Mouse (Mus musculus) fibroblast of lung, adult 2 months (primary cell): ENCODE results near the gene Large2.

ENCODE experiments used
- DNase-seq: peaks from one replicate; pipeline ENCODE4 v3.0.0-alpha.2; 2011; ENCODE audit warnings: low read depth

Large2 gene

GRCm38 (mm10) chr2:92327601-92328000 lies 47.1 kb downstream of the Large2 start:
- no peak for DNase-seq

GRCm38 (mm10) chr2:92326221-92326620 lies 48.4 kb downstream of the Large2 start:
- DNase-seq = no peak

GRCm38 (mm10) chr2:92325676-92326075 lies 49.0 kb downstream of the Large2 start:
- DNase-seq = no peak

GRCm38 (mm10) chr2:92322669-92323068 lies 52.0 kb downstream of the Large2 start:
- DNase-seq = no peak

- no peak for DNase-seq
Observed at GRCm38 (mm10) chr2:92317228-92317627, 57.4 kb downstream of the Large2 start.

- no peak for DNase-seq
Observed at GRCm38 (mm10) chr2:92316652-92317051, 58.0 kb downstream of the Large2 start.
